In the genomic region with DNA sequence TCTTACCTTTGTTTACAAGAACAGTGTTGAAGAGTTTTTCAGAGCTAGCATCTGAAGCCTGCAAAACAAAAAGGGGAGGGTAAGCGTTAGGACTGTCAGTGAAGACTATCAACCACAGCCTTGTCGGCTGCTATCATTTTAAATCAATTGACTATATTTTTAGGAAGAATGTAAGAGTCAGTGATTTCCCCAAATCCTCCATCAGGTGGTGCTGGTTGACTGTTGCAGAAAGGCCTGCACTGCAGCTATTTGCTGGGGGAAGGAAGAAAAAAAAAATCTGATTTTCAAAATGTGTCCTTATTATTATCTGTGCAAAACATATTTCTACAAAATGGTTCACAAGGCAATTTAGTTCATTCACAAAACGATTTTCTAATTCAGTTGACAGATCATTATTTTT, we compare ENCODE assay signal across 8 mouse cellular contexts.
DNase-seq lines count a peak whose midpoint lies in the region; ATAC-seq and TF ChIP-seq lines count a peak whose summit lies in the region.

No protein-coding gene starts in this region.

- intact Hi-C loops in heart, postnatal 36 days (cut with DNase I), result loop anchor here (10.0 kb wide), 2 partner anchors 581 to 691 kb away; no protein-coding TSS in a partner anchor

- H3K4me2 ChIP-seq in forebrain, embryonic 11.5 days (ENCODE audit: low read depth, low read length, severe bottlenecking), result peak overlapping the region; percentile 24; the same call in 1 of the 2 replicates
- peak overlapping the region; percentile 70 for H3K4me2 ChIP-seq in neural tube, embryonic 13.5 days

- no peak for ATAC-seq in forebrain, embryonic 11.5 days (replicated peaks; ENCODE audit: low FRiP score)
- no peak for ATAC-seq in neural tube, embryonic 13.5 days (ENCODE audit: low read depth)

- H3K9ac ChIP-seq in forebrain, embryonic 11.5 days (ENCODE audit: low read length), result no peak overlapping the region
- peak overlapping the region; percentile 68 for H3K9ac ChIP-seq in neural tube, embryonic 13.5 days

- 28% methylated on average over 3 of the region's 3 CpGs for WGBS in forebrain, embryonic 11.5 days
- WGBS in forebrain, embryonic 10.5 days, result 45% methylated on average over 3 of the region's 3 CpGs
- WGBS in limb, embryonic 10.5 days, result 52% methylated on average over 3 of the region's 3 CpGs
- 10% methylated on average over 3 of the region's 3 CpGs for WGBS in neural tube, embryonic 13.5 days

- DNase-seq in forebrain, embryonic 11.5 days (ENCODE audit: low spot score), result no peak
- DNase-seq in forebrain, embryonic 10.5 days (ENCODE audit: extremely low spot score, low spot score), result no peak
- DNase-seq in cerebellum, postnatal 10 days, result peak; percentile 82 to 84
- peak; percentile 40 to 42 for DNase-seq in heart, postnatal 36 days
- peak; percentile 62 for DNase-seq in limb, embryonic 10.5 days (ENCODE audit: low spot score)
- no peak for DNase-seq in yolk sac, embryonic 10.5 days (ENCODE audit: low spot score)

- no peak overlapping the region for H3K27ac ChIP-seq in forebrain, embryonic 11.5 days (ENCODE audit: low read depth, low read length)
- H3K27ac ChIP-seq in forebrain, embryonic 10.5 days, result no peak overlapping the region
- H3K27ac ChIP-seq in limb, embryonic 10.5 days, result no peak overlapping the region
- peak overlapping the region; percentile 55 for H3K27ac ChIP-seq in neural tube, embryonic 13.5 days (replicated peaks)

- peak overlapping the region; percentile 3; the same call in 1 of the 2 replicates for H3K4me3 ChIP-seq in forebrain, embryonic 11.5 days (ENCODE audit: low read depth, low read length)
- no peak overlapping the region for H3K4me3 ChIP-seq in forebrain, embryonic 10.5 days
- no peak overlapping the region for H3K4me3 ChIP-seq in E14TG2a.4 (replicated peaks; ENCODE audit: low read length)
- no peak overlapping the region for H3K4me3 ChIP-seq in limb, embryonic 10.5 days
- H3K4me3 ChIP-seq in neural tube, embryonic 13.5 days, result peak overlapping the region; percentile 86

- no peaks in the 10 kb centered on the region for H3K9me3 ChIP-seq in forebrain, embryonic 11.5 days (ENCODE audit: control insufficient read depth, low read length)
- no peaks in the 10 kb centered on the region for H3K9me3 ChIP-seq in forebrain, embryonic 10.5 days
- no peaks in the 10 kb centered on the region for H3K9me3 ChIP-seq in E14TG2a.4 (ENCODE audit: low read length)
- H3K9me3 ChIP-seq in limb, embryonic 10.5 days (replicated peaks), result no peaks in the 10 kb centered on the region
- no peaks in the 10 kb centered on the region for H3K9me3 ChIP-seq in neural tube, embryonic 13.5 days

- peaks cover 21% of the 10 kb centered on the region for H3K4me1 ChIP-seq in forebrain, embryonic 11.5 days (replicated peaks; ENCODE audit: control insufficient read depth, insufficient read depth, low read length)
- peaks cover 83% of the 10 kb centered on the region for H3K4me1 ChIP-seq in forebrain, embryonic 10.5 days
- H3K4me1 ChIP-seq in E14TG2a.4 (replicated peaks; ENCODE audit: low read depth, low read length), result peaks cover 53% of the 10 kb centered on the region
- H3K4me1 ChIP-seq in limb, embryonic 10.5 days, result peaks cover 76% of the 10 kb centered on the region
- H3K4me1 ChIP-seq in neural tube, embryonic 13.5 days (replicated peaks), result peaks cover 78% of the 10 kb centered on the region

- TF ChIP-seq CTCF in E14TG2a.4 (conservative IDR thresholded peaks at IDR 0.05; ENCODE audit: low read length), result peak; percentile 49

- H3K36me3 ChIP-seq in forebrain, embryonic 11.5 days (ENCODE audit: control insufficient read depth, insufficient read depth, low read length), result no peaks in the 10 kb centered on the region; the same call in 1 of the 2 replicates
- peaks cover 41% of the 10 kb centered on the region for H3K36me3 ChIP-seq in forebrain, embryonic 10.5 days (replicated peaks)
- H3K36me3 ChIP-seq in E14TG2a.4 (ENCODE audit: insufficient read depth, low read length), result peaks cover 12% of the 10 kb centered on the region
- peaks cover 48% of the 10 kb centered on the region for H3K36me3 ChIP-seq in limb, embryonic 10.5 days
- H3K36me3 ChIP-seq in neural tube, embryonic 13.5 days, result no peaks in the 10 kb centered on the region

- H3K27me3 ChIP-seq in forebrain, embryonic 11.5 days (ENCODE audit: control insufficient read depth, insufficient read depth, low read length), result no peaks in the 10 kb centered on the region
- H3K27me3 ChIP-seq in forebrain, embryonic 10.5 days (ENCODE audit: poor library complexity, severe bottlenecking), result peaks cover 34% of the 10 kb centered on the region
- no peaks in the 10 kb centered on the region for H3K27me3 ChIP-seq in E14TG2a.4 (ENCODE audit: insufficient read depth, low read length)
- no peaks in the 10 kb centered on the region for H3K27me3 ChIP-seq in limb, embryonic 10.5 days (ENCODE audit: low read depth, poor library complexity, severe bottlenecking)
- H3K27me3 ChIP-seq in neural tube, embryonic 13.5 days, result no peaks in the 10 kb centered on the region

Comparison
In these comparisons a context has a peak if more than half of its experiments do, and no peak if none do; other contexts are left out.
1. H3K4me3 ChIP-seq: peak in forebrain, embryonic 11.5 days (single experiment) and neural tube, embryonic 13.5 days (single experiment); none in forebrain, embryonic 10.5 days (single experiment), E14TG2a.4 (single experiment) and limb, embryonic 10.5 days (single experiment).
2. DNase-seq: peak in cerebellum, postnatal 10 days (2 of 2), heart, postnatal 36 days (2 of 2) and limb, embryonic 10.5 days (single experiment); none in forebrain, embryonic 11.5 days (single experiment), forebrain, embryonic 10.5 days (single experiment) and yolk sac, embryonic 10.5 days (single experiment).